Mouse (Mus musculus) erythroblast, embryonic 14.5 days (primary cell): ENCODE results near the gene Zfand3.

Experiments
- GATA1 ChIP-seq: IDR thresholded peaks from 2 replicates; pipeline ENCODE4 v1.6.1; 2012; ENCODE audit warnings: low read length, inconsistent platforms, mixed read lengths
- TAL1 ChIP-seq: IDR thresholded peaks from 3 replicates; pipeline ENCODE4 v1.6.1; 2012; ENCODE audit warnings: low read length, inconsistent platforms, mixed read lengths

GRCm38 (mm10) chr17:30199374-30200247 lies 195.1 kb downstream of the Zfand3 start:
- TF ChIP-seq TAL1 (no peak), GATA1 (no peak)
